Mouse (Mus musculus): ENCODE measurements around the gene Zranb3. TPM values are rescaled to one million over a fixed set of nuclear protein-coding genes. Genes with fewer than 3 reads are reported as not detected.

Zranb3 gene
- polyA plus RNA-seq, 1 experiment from 2014 or later, result 6.0 TPM

- Histone ChIP-seq H3K9ac (no peak overlapping the region), H3K9me3 (no peaks in the 10 kb centered on the region), H3K4me3 (no peak overlapping the region), H3K27ac (no peak overlapping the region), H3K36me3 (no peaks in the 10 kb centered on the region), H3K27me3 (no peaks in the 10 kb centered on the region), H3K4me1 (no peaks in the 10 kb centered on the region), H3K4me2 (no peak overlapping the region)
- 89% methylated on average over 4 of the region's 4 CpGs for WGBS
- ATAC-seq (ENCODE audit: insufficient number of reproducible peaks, low FRiP score, low TSS enrichment, low read depth), result no peak
Observed at GRCm38 (mm10) chr1:128057269-128057668, 45.6 kb downstream of the Zranb3 start.

GRCm38 (mm10) chr1:128046920-128047319, 55.9 kb downstream of the Zranb3 start:
- H3K4me2 ChIP-seq, result no peak overlapping the region
- H3K27ac ChIP-seq, result no peak overlapping the region
- no peak overlapping the region for H3K9ac ChIP-seq
- no peak overlapping the region for H3K4me3 ChIP-seq
- no peaks in the 10 kb centered on the region for H3K4me1 ChIP-seq
- WGBS, result 93% methylated on average over 7 of the region's 7 CpGs
- H3K9me3 ChIP-seq, result no peaks in the 10 kb centered on the region
- H3K36me3 ChIP-seq, result 0 out of 2 replicates have a peak, but pooled peaks cover 4% of the 10 kb centered on the region
- no peak for ATAC-seq (ENCODE audit: insufficient number of reproducible peaks, low FRiP score, low TSS enrichment, low read depth)
- H3K27me3 ChIP-seq, result no peaks in the 10 kb centered on the region

GRCm38 (mm10) chr1:128046455-128046854, 56.4 kb downstream of the Zranb3 start:
- no peak for ATAC-seq (ENCODE audit: insufficient number of reproducible peaks, low FRiP score, low TSS enrichment, low read depth)
- Histone ChIP-seq H3K9me3 (no peaks in the 10 kb centered on the region), H3K36me3 (0 out of 2 replicates have a peak, but pooled peaks cover 4% of the 10 kb centered on the region), H3K27me3 (no peaks in the 10 kb centered on the region), H3K27ac (no peak overlapping the region), H3K4me2 (no peak overlapping the region), H3K4me1 (no peaks in the 10 kb centered on the region), H3K9ac (no peak overlapping the region), H3K4me3 (no peak overlapping the region)
- 87% methylated on average over 2 of the region's 2 CpGs for WGBS

- H3K4me1 ChIP-seq, result no peaks in the 10 kb centered on the region
- H3K36me3 ChIP-seq, result 0 out of 2 replicates have a peak, but pooled peaks cover 4% of the 10 kb centered on the region
- H3K27me3 ChIP-seq, result no peaks in the 10 kb centered on the region
- H3K4me2 ChIP-seq, result no peak overlapping the region
- H3K9me3 ChIP-seq, result no peaks in the 10 kb centered on the region
- WGBS, result 89% methylated on average over 4 of the region's 4 CpGs
- no peak overlapping the region for H3K27ac ChIP-seq
- no peak for ATAC-seq (ENCODE audit: insufficient number of reproducible peaks, low FRiP score, low TSS enrichment, low read depth)
- H3K9ac ChIP-seq, result no peak overlapping the region
- no peak overlapping the region for H3K4me3 ChIP-seq
Observed at GRCm38 (mm10) chr1:128044181-128044580, 58.7 kb downstream of the Zranb3 start.

GRCm38 (mm10) chr1:128036296-128036695, 66.6 kb downstream of the Zranb3 start:
- H3K27ac ChIP-seq, result no peak overlapping the region
- H3K4me1 ChIP-seq, result no peaks in the 10 kb centered on the region
- H3K9ac ChIP-seq, result no peak overlapping the region
- no peaks in the 10 kb centered on the region for H3K9me3 ChIP-seq
- no peaks in the 10 kb centered on the region for H3K27me3 ChIP-seq
- ATAC-seq (ENCODE audit: insufficient number of reproducible peaks, low FRiP score, low TSS enrichment, low read depth), result no peak
- 85% methylated on average over 6 of the region's 6 CpGs for WGBS
- no peak overlapping the region for H3K4me3 ChIP-seq
- H3K36me3 ChIP-seq, result no peaks in the 10 kb centered on the region
- H3K4me2 ChIP-seq, result no peak overlapping the region

- no peak overlapping the region for H3K4me2 ChIP-seq
- H3K9ac ChIP-seq, result no peak overlapping the region
- no peaks in the 10 kb centered on the region for H3K4me1 ChIP-seq
- no peaks in the 10 kb centered on the region for H3K27me3 ChIP-seq
- no peak overlapping the region for H3K27ac ChIP-seq
- no peaks in the 10 kb centered on the region for H3K36me3 ChIP-seq
- H3K4me3 ChIP-seq, result no peak overlapping the region
- no peak for ATAC-seq (ENCODE audit: insufficient number of reproducible peaks, low FRiP score, low TSS enrichment, low read depth)
- H3K9me3 ChIP-seq, result no peaks in the 10 kb centered on the region
- WGBS, result 91% methylated on average over 1 of the region's 1 CpGs
Observed at GRCm38 (mm10) chr1:128032123-128032522, 70.7 kb downstream of the Zranb3 start.

GRCm38 (mm10) chr1:128031524-128031923, 71.3 kb downstream of the Zranb3 start:
- Histone ChIP-seq H3K27ac (no peak overlapping the region), H3K4me3 (no peak overlapping the region), H3K9me3 (no peaks in the 10 kb centered on the region), H3K4me1 (no peaks in the 10 kb centered on the region), H3K27me3 (no peaks in the 10 kb centered on the region), H3K4me2 (no peak overlapping the region), H3K9ac (no peak overlapping the region), H3K36me3 (no peaks in the 10 kb centered on the region)
- 79% methylated on average over 2 of the region's 2 CpGs for WGBS
- ATAC-seq (ENCODE audit: insufficient number of reproducible peaks, low FRiP score, low TSS enrichment, low read depth), result no peak

- Histone ChIP-seq H3K4me1 (no peaks in the 10 kb centered on the region), H3K27me3 (no peaks in the 10 kb centered on the region), H3K9me3 (no peaks in the 10 kb centered on the region), H3K4me2 (no peak overlapping the region), H3K4me3 (no peak overlapping the region), H3K9ac (no peak overlapping the region), H3K36me3 (no peaks in the 10 kb centered on the region), H3K27ac (no peak overlapping the region)
- ATAC-seq (ENCODE audit: insufficient number of reproducible peaks, low FRiP score, low TSS enrichment, low read depth), result no peak
- WGBS, result 73% methylated on average over 4 of the region's 4 CpGs
Observed at GRCm38 (mm10) chr1:128024363-128025114, 78.3 kb downstream of the Zranb3 start.

GRCm38 (mm10) chr1:128020001-128020770, 82.7 kb downstream of the Zranb3 start:
- 82% methylated on average over 2 of the region's 2 CpGs for WGBS
- no peaks in the 10 kb centered on the region for H3K4me1 ChIP-seq
- H3K9ac ChIP-seq, result no peak overlapping the region
- no peak overlapping the region for H3K4me2 ChIP-seq
- no peak for ATAC-seq (ENCODE audit: insufficient number of reproducible peaks, low FRiP score, low TSS enrichment, low read depth)
- H3K36me3 ChIP-seq, result no peaks in the 10 kb centered on the region
- H3K27me3 ChIP-seq, result no peaks in the 10 kb centered on the region
- H3K27ac ChIP-seq, result no peak overlapping the region
- H3K9me3 ChIP-seq, result no peaks in the 10 kb centered on the region
- no peak overlapping the region for H3K4me3 ChIP-seq

- WGBS, result 85% methylated on average over 6 of the region's 6 CpGs
Observed at GRCm38 (mm10) chr1:128016035-128016492, 86.8 kb downstream of the Zranb3 start.

GRCm38 (mm10) chr1:128013698-128014386, 89.0 kb downstream of the Zranb3 start:
- H3K27me3 ChIP-seq, result no peaks in the 10 kb centered on the region
- WGBS, result 84% methylated on average over 4 of the region's 4 CpGs
- H3K36me3 ChIP-seq, result 0 out of 2 replicates have a peak, but pooled peaks cover 3% of the 10 kb centered on the region
- no peak overlapping the region for H3K4me3 ChIP-seq
- no peak overlapping the region for H3K4me2 ChIP-seq
- no peak overlapping the region for H3K27ac ChIP-seq
- no peaks in the 10 kb centered on the region for H3K4me1 ChIP-seq
- H3K9ac ChIP-seq, result no peak overlapping the region
- no peak for ATAC-seq (ENCODE audit: insufficient number of reproducible peaks, low FRiP score, low TSS enrichment, low read depth)
- no peaks in the 10 kb centered on the region for H3K9me3 ChIP-seq

More at GRCm38 (mm10) chr1:128016035-128016492, 86.8 kb downstream of the Zranb3 start:
- H3K27ac ChIP-seq, result no peak overlapping the region
- no peaks in the 10 kb centered on the region for H3K4me1 ChIP-seq
- no peak for ATAC-seq (ENCODE audit: insufficient number of reproducible peaks, low FRiP score, low TSS enrichment, low read depth)
- H3K9ac ChIP-seq, result no peak overlapping the region
- no peaks in the 10 kb centered on the region for H3K9me3 ChIP-seq
- 0 out of 2 replicates have a peak, but pooled peaks cover 3% of the 10 kb centered on the region for H3K36me3 ChIP-seq
- no peaks in the 10 kb centered on the region for H3K27me3 ChIP-seq
- H3K4me3 ChIP-seq, result no peak overlapping the region
- no peak overlapping the region for H3K4me2 ChIP-seq
